Mouse (Mus musculus) liver, postnatal 0 days (tissue): ENCODE measurements around the gene Stk38.

Source experiments
- CTCF ChIP-seq: sonication (generic); IDR thresholded peaks from 2 replicates; pipeline ENCODE4 v1.5.1; 2016; ENCODE audit warnings: antibody characterized with exemption, low read depth
- EP300 ChIP-seq: IDR thresholded peaks from 2 replicates; pipeline ENCODE4 v1.6.1; 2016; ENCODE audit warnings: antibody characterized with exemption, low read depth, mild to moderate bottlenecking

DNA sequence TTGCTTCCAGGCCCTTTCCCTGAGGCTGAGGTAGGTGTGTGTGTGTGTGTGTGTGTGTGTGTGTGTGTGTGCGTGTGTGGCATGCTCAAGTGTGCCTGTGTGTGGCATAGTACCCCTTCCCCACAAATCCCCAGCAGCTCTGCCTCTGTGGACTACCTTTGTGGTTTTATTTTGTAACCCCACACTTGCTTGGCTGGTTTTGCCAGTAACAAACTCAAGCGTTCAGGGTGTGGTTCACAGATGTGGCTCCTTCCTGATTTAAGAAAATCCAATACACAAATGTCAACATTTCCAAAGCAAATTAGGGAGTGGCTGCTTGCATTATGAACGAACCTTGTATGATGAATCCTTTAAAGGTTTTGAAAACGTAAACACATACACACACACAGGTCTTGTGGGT lies 8.9 kb upstream of the Stk38 start:
- no peak for TF ChIP-seq CTCF
- no peak for TF ChIP-seq EP300
